Mouse (Mus musculus) liver, adult 2 months (tissue): Measurements from ENCODE around the gene Ugt1a10.
"Not testable (repeated sequence)": the region's sequence is repeated elsewhere in the genome, so short reads cannot be mapped to it uniquely, and the experiment has no call there.

Experiments
- CTCF ChIP-seq: fragments of 200-500 bp; IDR thresholded peaks from 2 replicates; pipeline ENCODE4 v1.5.1; 2011; ENCODE audit warnings: low read depth, low read length, control low read depth
- POLR2A ChIP-seq: fragments of 200-500 bp; IDR thresholded peaks from 2 replicates; pipeline ENCODE4 v1.6.1; 2011; ENCODE audit warnings: low read length, control low read depth; ENCODE audit not compliant: insufficient read depth; ENCODE audit errors: extremely low read depth

DNA sequence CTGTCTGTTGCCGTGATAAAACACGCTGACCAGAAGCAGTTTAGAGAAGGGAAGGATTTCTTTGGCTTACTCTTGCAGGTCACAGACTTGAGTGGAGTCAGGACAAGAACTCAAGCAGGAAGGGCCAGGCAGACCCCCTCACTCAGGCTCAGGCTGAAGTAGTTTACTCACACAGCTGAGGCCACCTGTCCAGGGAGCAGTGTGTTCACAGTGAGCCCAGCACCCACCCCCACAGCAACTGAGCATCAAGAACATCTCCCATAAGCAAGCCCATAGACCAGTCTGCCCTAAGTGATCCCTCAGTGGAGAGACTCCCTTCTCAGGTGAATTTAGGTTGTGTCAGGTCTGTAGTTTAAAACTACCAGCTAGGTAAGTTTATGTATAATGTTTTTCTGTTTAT lies 54.4 kb downstream of the Ugt1a10 start:
- not testable (repeated sequence) for TF ChIP-seq POLR2A, CTCF
